Mouse (Mus musculus) spleen, adult 2 months (tissue): ENCODE results near the gene D430042O09Rik.

Experiments used
- CTCF ChIP-seq: fragments of 200-500 bp; IDR thresholded peaks from 2 replicates; pipeline ENCODE4 v1.5.1; 2011; ENCODE audit warnings: mild to moderate bottlenecking, inconsistent platforms; ENCODE audit not compliant: insufficient read depth, insufficient read length, insufficient replicate concordance; ENCODE audit errors: extremely low read depth
- POLR2A ChIP-seq: fragments of 200-500 bp; IDR thresholded peaks from 2 replicates; pipeline ENCODE4 v1.6.1; 2011; ENCODE audit warnings: low read depth, low read length, inconsistent platforms

DNA sequence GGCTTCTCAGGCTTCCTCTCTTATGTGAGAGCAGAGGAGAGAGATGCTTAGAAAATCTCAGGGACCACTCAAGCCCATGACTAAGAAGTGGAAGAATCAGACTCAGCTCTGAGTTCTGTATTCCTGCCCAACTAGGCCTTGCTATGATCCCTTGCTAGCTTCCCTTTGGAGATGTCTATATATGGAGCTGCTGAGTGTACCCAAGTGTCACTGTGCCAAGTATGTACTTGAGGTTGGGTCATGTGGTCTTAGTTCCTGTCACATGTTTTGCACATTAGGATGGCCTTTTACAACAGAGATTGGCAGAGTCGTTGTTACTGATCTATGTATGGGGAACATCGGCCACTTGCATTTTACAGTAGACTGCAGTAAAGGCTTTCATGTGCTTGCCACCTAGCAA lies 54.6 kb downstream of the D430042O09Rik start:
- no peak for TF ChIP-seq CTCF
- TF ChIP-seq POLR2A = no peak
